Mouse (Mus musculus) embryo, embryonic 10.5 days (tissue): ENCODE data around the gene Ppp1r16b.

Experiments
- DNase-seq: peaks from one replicate; pipeline ENCODE4 v3.0.0-alpha.2; 2015; ENCODE audit warnings: low spot score

Ppp1r16b gene

GRCm38 (mm10) chr2:158692191-158692590, 27.0 kb downstream of the Ppp1r16b start:
- DNase-seq, result no peak

DNA sequence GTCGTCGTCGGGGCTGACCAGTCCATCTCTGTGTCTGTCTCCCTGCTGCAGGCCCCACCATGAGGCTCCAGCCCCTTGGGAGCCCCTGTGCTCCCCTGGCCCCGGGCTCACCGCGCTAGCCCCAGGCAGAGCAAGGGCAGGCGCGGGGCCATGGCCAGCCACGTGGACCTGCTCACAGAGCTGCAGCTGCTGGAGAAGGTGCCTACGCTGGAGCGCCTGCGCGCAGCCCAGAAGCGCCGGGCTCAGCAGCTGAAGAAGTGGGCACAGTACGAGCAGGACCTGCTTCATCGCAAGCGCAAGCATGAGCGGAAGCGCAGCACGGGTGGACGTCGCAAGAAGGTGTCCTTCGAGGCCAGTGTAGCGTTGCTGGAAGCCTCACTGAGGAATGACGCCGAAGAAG, 30.6 kb downstream of the Ppp1r16b start:
- no peak for DNase-seq

DNA sequence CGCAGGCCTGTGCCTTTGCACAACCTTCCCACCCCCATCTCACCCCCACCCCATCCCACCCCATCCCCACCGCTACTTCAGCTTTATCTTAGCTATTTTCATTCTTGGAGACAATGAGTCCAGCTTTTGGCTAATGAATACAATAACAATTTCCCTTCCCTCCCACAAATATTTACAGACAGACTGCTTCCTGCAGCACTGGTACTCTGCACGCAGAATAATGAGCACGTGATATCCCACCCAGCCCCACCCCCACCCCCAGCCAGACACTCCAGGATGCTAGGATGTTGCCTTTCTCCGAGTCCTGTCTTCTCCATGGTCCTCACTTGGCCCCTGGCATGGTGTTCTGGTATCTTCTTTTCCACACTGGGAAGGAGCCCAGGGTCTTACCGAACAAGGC, 31.3 kb downstream of the Ppp1r16b start:
- no peak for DNase-seq

DNA sequence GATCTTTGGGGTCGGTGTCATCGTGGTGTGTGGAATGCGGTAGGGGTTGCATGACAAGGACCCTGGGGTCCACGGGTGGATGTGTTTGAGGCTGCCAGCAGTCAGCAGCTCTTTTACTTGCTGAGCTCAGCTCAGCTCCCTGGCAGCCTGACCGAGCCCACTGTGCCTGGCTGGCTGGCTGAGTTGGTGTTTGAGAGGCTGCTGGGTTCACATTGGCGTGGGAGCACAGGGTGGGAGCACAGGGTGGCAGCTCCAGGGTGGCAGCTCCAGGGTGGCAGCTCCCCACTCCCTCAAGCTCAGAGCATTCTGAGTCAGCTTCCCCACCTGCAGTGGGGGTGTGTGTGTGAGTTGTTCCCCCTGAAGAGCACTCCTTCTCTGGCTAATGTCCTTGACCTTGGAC, 34.7 kb downstream of the Ppp1r16b start:
- DNase-seq, result no peak

GRCm38 (mm10) chr2:158700535-158701256, 35.5 kb downstream of the Ppp1r16b start:
- no peak for DNase-seq

DNA sequence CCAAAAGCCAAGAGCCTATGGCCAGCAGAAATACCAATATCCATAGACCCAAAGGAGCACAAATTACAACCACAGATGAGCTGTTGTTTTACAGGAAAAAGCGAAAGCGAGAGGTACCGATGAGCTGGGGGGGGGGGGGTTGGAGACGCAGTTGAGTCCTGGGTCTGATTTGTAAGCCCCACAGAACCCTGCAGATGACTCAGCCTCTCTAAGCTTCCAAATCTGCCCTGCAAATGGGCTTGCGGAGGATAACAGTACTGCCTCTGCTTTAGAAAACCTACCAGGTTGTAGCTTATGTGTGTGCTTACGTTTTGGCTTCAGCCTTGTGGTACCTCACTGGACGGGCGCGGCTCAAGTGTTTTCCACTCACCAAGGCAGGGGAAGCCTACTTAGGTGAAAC, 36.3 kb downstream of the Ppp1r16b start:
- DNase-seq, result no peak

- DNase-seq, result no peak
Observed at GRCm38 (mm10) chr2:158702176-158702575, 37.0 kb downstream of the Ppp1r16b start.

GRCm38 (mm10) chr2:158704720-158705119, 39.5 kb downstream of the Ppp1r16b start:
- DNase-seq, result no peak

DNA sequence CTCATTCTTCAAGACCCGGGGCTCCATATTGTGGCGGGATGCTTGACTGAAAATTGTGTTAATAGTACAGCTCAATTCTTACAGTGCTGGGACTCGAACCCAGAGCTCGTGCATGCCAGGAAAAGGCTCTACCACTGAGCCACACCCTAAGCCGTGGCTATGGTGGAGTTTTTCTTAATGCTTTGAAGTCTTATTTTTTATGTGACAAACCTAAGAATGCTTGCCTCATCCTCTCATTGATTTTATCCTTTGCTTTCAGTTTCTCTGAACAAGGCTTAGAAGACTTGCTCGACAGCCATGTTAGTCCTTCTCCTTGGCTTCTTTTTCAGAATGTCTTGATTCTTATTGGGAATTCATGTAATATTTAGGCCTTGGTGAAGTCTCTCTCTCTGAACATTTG, 40.3 kb downstream of the Ppp1r16b start:
- DNase-seq, result no peak

DNA sequence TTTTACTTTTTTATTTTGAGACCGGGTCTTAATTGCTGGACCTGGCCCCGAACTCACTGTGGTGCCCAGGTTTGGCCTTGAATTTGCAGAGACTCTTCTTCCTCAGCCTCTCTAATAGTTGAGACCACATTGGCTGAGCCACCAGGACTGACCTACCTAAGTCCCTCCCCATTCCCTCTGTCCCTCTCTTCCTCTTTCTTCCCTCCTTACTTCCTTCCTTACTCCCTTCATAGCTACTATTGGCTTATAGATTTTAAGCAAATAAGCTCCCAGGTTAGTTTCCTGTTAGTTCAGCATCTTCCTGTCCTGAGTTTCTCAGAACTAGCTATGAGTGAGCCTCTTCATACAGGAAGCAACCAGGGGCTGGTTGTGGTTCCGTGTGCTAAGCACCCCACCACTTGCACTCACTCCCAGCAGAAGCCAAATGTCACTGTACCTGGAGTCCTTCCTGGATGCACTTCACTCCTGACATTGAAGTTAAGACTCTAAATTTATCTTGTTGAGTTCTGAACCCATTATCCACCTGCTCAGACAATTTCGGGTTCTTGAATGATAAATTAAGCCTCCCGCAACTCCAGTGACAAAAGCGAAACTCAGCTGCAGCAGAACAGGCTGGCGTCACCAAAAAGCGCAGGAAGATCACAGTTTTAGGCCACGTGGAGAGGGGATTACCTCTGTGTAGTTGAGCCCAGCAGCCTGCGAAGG, 41.7 kb downstream of the Ppp1r16b start:
- no peak for DNase-seq

DNA sequence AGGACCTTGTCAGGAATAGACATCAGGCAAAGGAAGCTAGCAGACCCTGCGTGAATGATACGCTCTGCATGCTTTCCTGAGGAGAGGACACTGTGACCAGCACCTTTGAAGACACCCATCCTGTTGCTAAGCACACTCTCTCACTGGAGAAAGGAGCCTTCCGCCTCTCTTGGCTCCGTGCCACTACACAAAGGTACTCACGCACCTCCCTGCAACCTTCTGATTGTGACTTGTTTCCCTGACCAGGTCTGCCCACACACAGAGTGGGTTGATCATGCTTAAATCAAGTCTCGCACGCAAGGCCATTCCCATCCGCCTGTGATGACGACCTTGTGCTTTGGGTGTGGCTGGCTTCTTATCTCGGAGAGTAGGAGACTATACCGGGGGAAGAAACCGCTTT, 42.9 kb downstream of the Ppp1r16b start:
- no peak for DNase-seq

GRCm38 (mm10) chr2:158711929-158712751, 46.9 kb downstream of the Ppp1r16b start:
- DNase-seq, result peak; percentile 19

- DNase-seq, result no peak
Observed at GRCm38 (mm10) chr2:158714826-158715225, 49.6 kb downstream of the Ppp1r16b start.

GRCm38 (mm10) chr2:158716066-158716465, 50.9 kb downstream of the Ppp1r16b start:
- no peak for DNase-seq

GRCm38 (mm10) chr2:158717551-158718418, 52.6 kb downstream of the Ppp1r16b start:
- no peak for DNase-seq

DNA sequence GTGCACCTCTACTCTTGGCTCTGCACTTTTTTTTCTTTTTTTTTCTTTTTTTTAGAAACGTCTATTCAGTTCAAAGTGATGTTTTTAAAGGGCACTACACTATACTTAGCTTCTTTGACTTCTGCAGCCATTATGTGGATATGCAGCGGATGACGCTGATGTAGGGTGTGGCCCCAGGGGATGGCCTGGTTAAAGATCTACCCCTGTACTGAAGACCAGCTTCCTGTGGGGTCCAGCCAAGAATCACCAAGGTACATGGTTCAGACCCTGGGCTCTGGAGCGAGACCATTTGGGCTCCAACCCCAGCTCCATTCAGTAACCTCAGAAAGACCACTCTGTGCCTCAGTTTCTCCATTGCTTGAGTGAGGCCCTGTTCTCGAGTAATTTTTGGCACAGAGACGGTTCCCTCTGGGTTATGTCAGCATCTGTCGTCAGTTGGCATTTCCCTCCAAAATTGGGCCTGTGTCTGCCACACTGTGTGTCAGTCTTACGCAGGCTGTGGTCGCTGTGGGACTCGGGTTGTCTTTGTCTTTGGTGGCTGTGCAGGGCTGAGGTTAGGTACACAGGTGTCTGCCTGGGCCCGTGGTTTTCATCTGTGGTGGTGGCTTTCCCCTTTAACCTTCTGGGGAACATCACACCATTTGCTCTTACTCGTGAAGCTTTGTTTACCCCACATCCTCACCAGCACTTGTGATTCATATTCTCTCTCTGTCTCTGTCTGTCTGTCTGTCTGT, 53.8 kb downstream of the Ppp1r16b start:
- no peak for DNase-seq

- DNase-seq, result no peak
Observed at GRCm38 (mm10) chr2:158720715-158721370, 55.6 kb downstream of the Ppp1r16b start.

DNA sequence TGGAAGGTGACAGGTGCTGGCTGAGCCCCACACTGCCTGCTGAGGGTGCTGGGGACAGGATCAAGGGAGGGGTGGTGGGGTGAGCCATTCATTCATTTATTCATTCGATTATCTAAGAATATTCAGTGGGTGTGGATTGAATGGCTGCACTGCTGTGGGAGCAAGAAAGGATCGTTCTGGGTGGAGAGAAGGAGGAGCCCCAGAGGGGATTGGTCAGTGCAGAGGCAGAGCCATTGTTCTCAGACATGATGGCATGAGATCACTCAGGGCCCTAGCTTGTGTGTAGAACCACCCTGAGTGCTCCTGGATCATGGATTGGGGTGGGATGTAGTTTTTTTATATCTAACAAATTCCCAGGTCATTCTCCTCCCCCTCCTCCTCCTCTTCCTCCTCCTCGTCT, 56.3 kb downstream of the Ppp1r16b start:
- no peak for DNase-seq

- DNase-seq, result no peak
Observed at GRCm38 (mm10) chr2:158722135-158722534, 56.9 kb downstream of the Ppp1r16b start.

- no peak for DNase-seq
Observed at GRCm38 (mm10) chr2:158722991-158723551, 57.9 kb downstream of the Ppp1r16b start.
